Mouse (Mus musculus) naive thymus-derived CD4-positive, alpha-beta T cell, adult 2 months (primary cell): ENCODE results near the gene Pgm2l1.
"Not testable (repeated sequence)": the region's sequence is repeated elsewhere in the genome, so short reads cannot be mapped to it uniquely, and the experiment has no call there.

Source experiments
- DNase-seq: peaks from one replicate; pipeline ENCODE4 v3.0.0-alpha.2; 2011; ENCODE audit warnings: low read depth

The Pgm2l1 gene

GRCm38 (mm10) chr7:100228957-100229356 is 1.8 kb downstream of the Pgm2l1 start:
- DNase-seq: peak; percentile 31

- no peak for DNase-seq
These were observed 3.5 kb downstream of the Pgm2l1 start for GRCm38 (mm10) chr7:100230646-100231045.

- DNase-seq: no peak
These were observed 4.5 kb downstream of the Pgm2l1 start for GRCm38 (mm10) chr7:100231661-100232060.

GRCm38 (mm10) chr7:100233681-100234080 is 6.5 kb downstream of the Pgm2l1 start:
- DNase-seq: no peak

- DNase-seq: peak; percentile 74
These were observed 7.2 kb downstream of the Pgm2l1 start for GRCm38 (mm10) chr7:100234264-100234885.

GRCm38 (mm10) chr7:100238271-100238670 is 11.1 kb downstream of the Pgm2l1 start:
- no peak for DNase-seq

GRCm38 (mm10) chr7:100240601-100241000 is 13.4 kb downstream of the Pgm2l1 start:
- no peak for DNase-seq

- DNase-seq: no peak
These were observed 15.8 kb downstream of the Pgm2l1 start for GRCm38 (mm10) chr7:100243007-100243406.

GRCm38 (mm10) chr7:100244225-100244624 is 17.0 kb downstream of the Pgm2l1 start:
- DNase-seq: no peak

- DNase-seq: no peak
These were observed 18.0 kb downstream of the Pgm2l1 start for GRCm38 (mm10) chr7:100245176-100245575.

GRCm38 (mm10) chr7:100250667-100251066 is 23.5 kb downstream of the Pgm2l1 start:
- no peak for DNase-seq

- no peak for DNase-seq
These were observed 35.2 kb downstream of the Pgm2l1 start for GRCm38 (mm10) chr7:100262350-100262749.

GRCm38 (mm10) chr7:100264934-100265333 is 37.7 kb downstream of the Pgm2l1 start:
- DNase-seq: not testable (repeated sequence)

- DNase-seq: no peak
These were observed 45.2 kb downstream of the Pgm2l1 start for GRCm38 (mm10) chr7:100272369-100272768.

- DNase-seq: no peak
These were observed 47.3 kb downstream of the Pgm2l1 start for GRCm38 (mm10) chr7:100274507-100274906.

- DNase-seq: peak; percentile 36
These were observed 49.2 kb downstream of the Pgm2l1 start for GRCm38 (mm10) chr7:100276397-100276796.

GRCm38 (mm10) chr7:100279803-100280202 is 52.6 kb downstream of the Pgm2l1 start:
- peak; percentile 62 for DNase-seq

- DNase-seq: no peak
These were observed 54.4 kb downstream of the Pgm2l1 start for GRCm38 (mm10) chr7:100281596-100281995.

- no peak for DNase-seq
These were observed 56.1 kb downstream of the Pgm2l1 start for GRCm38 (mm10) chr7:100283298-100283697.

GRCm38 (mm10) chr7:100285383-100285782 is 58.2 kb downstream of the Pgm2l1 start, which contains the start of gene P4ha3:
P4ha3 (plus strand) TSS chr7:100285520.
- DNase-seq: no peak

GRCm38 (mm10) chr7:100287748-100288578 is 60.8 kb downstream of the Pgm2l1 start:
- no peak for DNase-seq

- DNase-seq: no peak
These were observed 61.4 kb downstream of the Pgm2l1 start for GRCm38 (mm10) chr7:100288622-100289021.

GRCm38 (mm10) chr7:100293546-100293945 is 66.4 kb downstream of the Pgm2l1 start:
- DNase-seq: no peak
